In genomic region chr8:120497503-120497946, GRCm38 (mm10) we compare ENCODE assay signal across 9 mouse cellular contexts.
A peak's percentile ranks its signal among the peaks of the same experiment; 100 is the strongest.
DNase-seq lines count a peak whose midpoint lies in the region; ATAC-seq and TF ChIP-seq lines count a peak whose summit lies in the region.
"Had no signal": no experiment of that assay in that cellular context is flagged by ENCODE, and none has a peak within 500 bp of the region (broad histone marks: within the 10 kb centered on the region; RNA-seq: fewer than 3 reads in every experiment).

No protein-coding gene starts in this region.

- no peak for TF ChIP-seq EP300 in liver, embryonic 14.5 days (IDR thresholded peaks at IDR 0.05; ENCODE audit: low read depth)

- H3K36me3 ChIP-seq in intestine, embryonic 14.5 days (ENCODE audit: control insufficient read depth, insufficient read depth, low read length), result no peaks in the 10 kb centered on the region
- no peaks in the 10 kb centered on the region for H3K36me3 ChIP-seq in intestine, embryonic 15.5 days
- H3K36me3 ChIP-seq in embryonic facial prominence, embryonic 14.5 days (ENCODE audit: control insufficient read depth, insufficient read depth, low read length), result no peaks in the 10 kb centered on the region
- H3K36me3 ChIP-seq in liver, embryonic 14.5 days (replicated peaks; ENCODE audit: control insufficient read depth, insufficient read depth, low read depth), result no peaks in the 10 kb centered on the region
- H3K36me3 ChIP-seq in stomach, embryonic 16.5 days (ENCODE audit: control insufficient read depth, insufficient read depth, low read length), result no peaks in the 10 kb centered on the region

- no peak overlapping the region for H3K4me2 ChIP-seq in intestine, embryonic 14.5 days (ENCODE audit: low read length)
- H3K4me2 ChIP-seq in intestine, embryonic 15.5 days (replicated peaks), result no peak overlapping the region
- H3K4me2 ChIP-seq in embryonic facial prominence, embryonic 14.5 days (ENCODE audit: low read depth, low read length), result no peak overlapping the region
- peak overlapping the region; percentile 85 for H3K4me2 ChIP-seq in liver, embryonic 14.5 days (ENCODE audit: low read depth)
- H3K4me2 ChIP-seq in stomach, embryonic 16.5 days (ENCODE audit: low read depth, low read length), result no peak overlapping the region

- no peaks in the 10 kb centered on the region for H3K27me3 ChIP-seq in intestine, embryonic 14.5 days (replicated peaks; ENCODE audit: control insufficient read depth, insufficient read depth, low read length)
- no peaks in the 10 kb centered on the region for H3K27me3 ChIP-seq in intestine, embryonic 15.5 days (replicated peaks)
- H3K27me3 ChIP-seq in embryonic facial prominence, embryonic 14.5 days (replicated peaks; ENCODE audit: control insufficient read depth, insufficient read depth, low read length), result no peaks in the 10 kb centered on the region
- H3K27me3 ChIP-seq in liver, embryonic 14.5 days (ENCODE audit: control insufficient read depth, insufficient read depth, low read length), result no peaks in the 10 kb centered on the region
- H3K27me3 ChIP-seq in stomach, embryonic 16.5 days (ENCODE audit: control insufficient read depth, insufficient read depth, low read length), result no peaks in the 10 kb centered on the region

- ATAC-seq in intestine, embryonic 14.5 days (replicated peaks; ENCODE audit: low FRiP score, low TSS enrichment, low read depth), result no peak
- no peak for ATAC-seq in intestine, embryonic 15.5 days
- ATAC-seq in embryonic facial prominence, embryonic 14.5 days (ENCODE audit: low read depth), result no peak
- no peak for ATAC-seq in liver, embryonic 14.5 days (ENCODE audit: insufficient read depth)
- ATAC-seq in stomach, embryonic 16.5 days (ENCODE audit: insufficient read depth, low FRiP score), result no peak

- no peak overlapping the region for H3K9ac ChIP-seq in intestine, embryonic 14.5 days (ENCODE audit: low read length)
- H3K9ac ChIP-seq in intestine, embryonic 15.5 days, result no peak overlapping the region
- no peak overlapping the region for H3K9ac ChIP-seq in embryonic facial prominence, embryonic 14.5 days (ENCODE audit: low read depth, low read length)
- peak overlapping the region; percentile 41 for H3K9ac ChIP-seq in liver, embryonic 14.5 days (replicated peaks)
- 0 out of 2 replicates have a peak overlapping the region, but pooled peaks have one; percentile 28 for H3K9ac ChIP-seq in stomach, embryonic 16.5 days (ENCODE audit: low read length)

- H3K4me1 ChIP-seq in intestine, embryonic 14.5 days (replicated peaks; ENCODE audit: control insufficient read depth, insufficient read depth, low read length), result peaks cover 62% of the 10 kb centered on the region
- peaks cover 79% of the 10 kb centered on the region for H3K4me1 ChIP-seq in intestine, embryonic 15.5 days (replicated peaks)
- H3K4me1 ChIP-seq in embryonic facial prominence, embryonic 14.5 days (ENCODE audit: control insufficient read depth, insufficient read depth, low read length), result peaks cover 45% of the 10 kb centered on the region
- H3K4me1 ChIP-seq in liver, embryonic 14.5 days (replicated peaks; ENCODE audit: control insufficient read depth in 2 of 2, insufficient read depth in 2 of 2, low read length in 1 of 2), result peaks cover 63 to 74% of the 10 kb centered on the region in 2 experiments
- peaks cover 76% of the 10 kb centered on the region for H3K4me1 ChIP-seq in stomach, embryonic 16.5 days (ENCODE audit: control insufficient read depth, insufficient read depth, low read length)

- no peak overlapping the region for H3K27ac ChIP-seq in intestine, embryonic 14.5 days (ENCODE audit: low read depth)
- H3K27ac ChIP-seq in intestine, embryonic 15.5 days, result no peak overlapping the region
- no peak overlapping the region for H3K27ac ChIP-seq in embryonic facial prominence, embryonic 14.5 days (replicated peaks; ENCODE audit: low read depth, low read length)
- H3K27ac ChIP-seq in liver, embryonic 14.5 days, result peak overlapping the region; percentile 70
- H3K27ac ChIP-seq in stomach, embryonic 16.5 days (ENCODE audit: low read length), result no peak overlapping the region
- H3K27ac ChIP-seq: macrophage had no signal

- TF ChIP-seq CTCF in liver, embryonic 14.5 days (IDR thresholded peaks at IDR 0.05; ENCODE audit: low read depth), result no peak

- peak; percentile 53 for DNase-seq in intestine, embryonic 14.5 days (ENCODE audit: low spot score)
- DNase-seq in embryonic facial prominence, embryonic 14.5 days (ENCODE audit: low spot score), result peak; percentile 56
- DNase-seq in liver, embryonic 14.5 days (ENCODE audit: low read depth in 3 of 3, low spot score in 3 of 3), result no peak
- DNase-seq in right cerebral cortex, postnatal 14 days, result no peak
- DNase-seq in cerebellum, adult 11-12 months, result no peak
- no peak for DNase-seq in adrenal gland, postnatal 4 days (ENCODE audit: low spot score in 2 of 2)

- 27% methylated on average over 11 of the region's 11 CpGs for WGBS in intestine, embryonic 14.5 days
- WGBS in intestine, embryonic 15.5 days, result 46% methylated on average over 11 of the region's 11 CpGs
- WGBS in embryonic facial prominence, embryonic 14.5 days, result 29% methylated on average over 11 of the region's 11 CpGs
- WGBS in liver, embryonic 14.5 days (ENCODE audit: insufficient replicate concordance), result 10% methylated on average over 11 of the region's 11 CpGs
- WGBS in stomach, embryonic 16.5 days, result 43% methylated on average over 11 of the region's 11 CpGs

- H3K9me3 ChIP-seq in intestine, embryonic 14.5 days (ENCODE audit: control insufficient read depth, low read length), result no peaks in the 10 kb centered on the region
- H3K9me3 ChIP-seq in intestine, embryonic 15.5 days, result no peaks in the 10 kb centered on the region
- H3K9me3 ChIP-seq in embryonic facial prominence, embryonic 14.5 days (ENCODE audit: control insufficient read depth, low read length), result no peaks in the 10 kb centered on the region
- no peaks in the 10 kb centered on the region for H3K9me3 ChIP-seq in liver, embryonic 14.5 days (ENCODE audit: control insufficient read depth, low read length)
- no peaks in the 10 kb centered on the region for H3K9me3 ChIP-seq in stomach, embryonic 16.5 days (replicated peaks; ENCODE audit: control insufficient read depth, low read length)

- H3K4me3 ChIP-seq in intestine, embryonic 14.5 days (ENCODE audit: low read depth, low read length), result no peak overlapping the region
- no peak overlapping the region for H3K4me3 ChIP-seq in intestine, embryonic 15.5 days (replicated peaks)
- no peak overlapping the region for H3K4me3 ChIP-seq in embryonic facial prominence, embryonic 14.5 days (ENCODE audit: low read depth, low read length)
- peak overlapping the region in 1 of 2 experiments; percentile 54; a peak in 2 of 4 replicates for H3K4me3 ChIP-seq in liver, embryonic 14.5 days (ENCODE audit: insufficient read depth in 1 of 2, low read depth in 2 of 2, low read length in 2 of 2)
- no peak overlapping the region for H3K4me3 ChIP-seq in stomach, embryonic 16.5 days (replicated peaks; ENCODE audit: low read length)

Comparison
In these comparisons a context has a peak if more than half of its experiments do, and no peak if none do; other contexts are left out.
1. DNase-seq: peak in intestine, embryonic 14.5 days (single experiment) and embryonic facial prominence, embryonic 14.5 days (single experiment); none in liver, embryonic 14.5 days (0 of 3), right cerebral cortex, postnatal 14 days (single experiment), cerebellum, adult 11-12 months (single experiment) and adrenal gland, postnatal 4 days (0 of 2).
2. H3K9ac ChIP-seq: peak in liver, embryonic 14.5 days (single experiment) and stomach, embryonic 16.5 days (single experiment); none in intestine, embryonic 14.5 days (single experiment), intestine, embryonic 15.5 days (single experiment) and embryonic facial prominence, embryonic 14.5 days (single experiment).